Mouse (Mus musculus): ENCODE data around the gene Dclre1a. TPM values are rescaled to one million over a fixed set of nuclear protein-coding genes. Genes with fewer than 3 reads are reported as not detected.
"Not testable (repeated sequence)": the region's sequence is repeated elsewhere in the genome, so short reads cannot be mapped to it uniquely, and the experiment has no call there.

Dclre1a gene
- polyA plus RNA-seq, 1 experiment from 2014 or later: 16.3 TPM

DNA sequence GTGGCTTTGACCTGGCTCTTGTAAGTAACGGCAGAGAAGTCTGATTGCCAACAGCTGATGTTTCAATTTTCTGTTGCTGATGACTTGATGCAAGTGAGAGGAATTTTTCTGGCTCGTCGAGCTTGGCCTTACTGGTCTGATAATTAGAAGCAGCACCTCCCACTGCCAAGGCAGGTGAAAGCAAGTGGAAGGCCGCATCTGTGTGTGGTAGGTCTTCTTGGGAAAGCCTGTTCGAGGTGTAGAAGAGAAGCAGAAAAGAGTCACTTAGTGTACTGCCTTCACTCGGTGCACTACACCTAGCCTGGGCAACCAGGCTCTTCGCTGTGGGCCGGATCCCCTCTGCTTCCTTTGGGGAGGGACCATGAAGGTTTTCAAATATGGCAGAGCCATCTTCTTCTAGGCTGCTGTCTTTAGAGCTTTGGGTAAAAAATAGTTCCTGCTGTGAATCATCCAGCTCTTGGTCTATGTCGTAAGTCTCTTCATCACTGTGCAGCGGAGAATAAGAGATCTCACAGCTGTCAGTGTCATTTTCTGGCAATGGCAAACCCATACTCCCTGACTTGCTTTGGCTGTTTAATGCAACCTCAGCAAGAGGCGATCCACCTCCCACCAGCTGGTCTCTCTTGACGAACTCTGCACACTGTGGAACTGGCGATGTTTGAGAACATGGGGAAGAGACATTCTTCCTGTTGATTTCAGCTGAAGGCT, 3.2 kb downstream of the Dclre1a start:
- peaks cover 17% of the 10 kb centered on the region for H3K36me3 ChIP-seq (replicated peaks)
- no peaks in the 10 kb centered on the region for H3K9me3 ChIP-seq
- peaks cover 12% of the 10 kb centered on the region for H3K4me1 ChIP-seq
- no peak overlapping the region for H3K27ac ChIP-seq
- no peak for ATAC-seq (ENCODE audit: low FRiP score)
- H3K9ac ChIP-seq: no peak overlapping the region
- WGBS: 91% methylated on average over 13 of the region's 13 CpGs
- no peak overlapping the region for H3K4me3 ChIP-seq (replicated peaks)
- no peak overlapping the region for H3K4me2 ChIP-seq
- H3K27me3 ChIP-seq: no peaks in the 10 kb centered on the region

DNA sequence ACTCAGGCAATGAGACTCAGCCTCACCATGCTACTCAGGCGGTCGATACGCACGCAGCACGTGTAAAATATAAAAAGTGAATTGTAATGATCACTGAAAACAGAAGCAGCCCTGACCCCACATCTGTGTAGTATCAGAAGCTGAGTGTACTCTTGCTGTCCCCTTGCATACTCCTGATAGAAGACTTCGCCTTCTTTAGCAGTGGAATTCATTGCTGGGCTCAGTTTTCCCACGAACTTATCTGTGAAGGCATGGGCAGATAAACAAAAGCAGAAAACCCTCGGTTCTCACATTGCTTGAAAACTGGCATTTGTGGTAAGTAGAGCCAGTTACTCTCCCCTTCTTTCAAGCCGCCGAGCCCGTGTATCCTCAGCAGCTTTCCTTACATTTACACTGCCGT, 4.7 kb downstream of the Dclre1a start:
- no peak for ATAC-seq (ENCODE audit: low FRiP score)
- H3K4me2 ChIP-seq: no peak overlapping the region
- WGBS: 95% methylated on average over 12 of the region's 12 CpGs
- H3K27me3 ChIP-seq: no peaks in the 10 kb centered on the region
- no peak overlapping the region for H3K4me3 ChIP-seq (replicated peaks)
- no peak overlapping the region for H3K27ac ChIP-seq
- no peaks in the 10 kb centered on the region for H3K9me3 ChIP-seq
- H3K36me3 ChIP-seq (replicated peaks): peaks cover 17% of the 10 kb centered on the region
- H3K9ac ChIP-seq: no peak overlapping the region
- peaks cover 6% of the 10 kb centered on the region for H3K4me1 ChIP-seq

DNA sequence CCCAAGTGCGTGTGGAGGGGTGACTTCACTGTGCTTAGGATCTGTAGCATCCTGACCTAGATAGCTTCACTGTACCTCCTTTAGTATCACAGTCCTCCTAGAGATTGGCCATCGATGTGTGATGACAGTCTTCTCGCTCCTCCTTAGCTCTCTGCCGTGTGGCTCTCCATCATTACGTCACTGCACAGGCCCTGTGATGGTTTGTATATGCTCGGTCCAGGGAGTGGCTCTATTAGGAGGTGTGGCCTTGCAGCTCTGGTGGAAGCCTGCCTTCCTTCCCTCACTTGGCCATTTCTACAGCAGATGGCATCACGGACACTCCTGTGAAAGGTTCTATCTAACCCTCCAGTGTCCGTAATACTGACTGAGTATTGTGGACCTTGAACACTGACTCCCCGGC, 12.3 kb downstream of the Dclre1a start:
- Histone ChIP-seq H3K9ac (no peak overlapping the region), H3K4me3 (replicated peaks) (no peak overlapping the region), H3K9me3 (no peaks in the 10 kb centered on the region), H3K27ac (no peak overlapping the region), H3K27me3 (no peaks in the 10 kb centered on the region), H3K36me3 (replicated peaks) (peaks cover 17% of the 10 kb centered on the region), H3K4me1 (no peaks in the 10 kb centered on the region), H3K4me2 (no peak overlapping the region)
- WGBS: 93% methylated on average over 9 of the region's 9 CpGs
- ATAC-seq (ENCODE audit: low FRiP score): no peak

GRCm38 (mm10) chr19:56535064-56535463, 13.0 kb downstream of the Dclre1a start:
- H3K4me2 ChIP-seq: no peak overlapping the region
- WGBS: 72% methylated on average over 9 of the region's 9 CpGs
- no peaks in the 10 kb centered on the region for H3K4me1 ChIP-seq
- H3K36me3 ChIP-seq (replicated peaks): peaks cover 15% of the 10 kb centered on the region
- H3K9ac ChIP-seq: no peak overlapping the region
- no peaks in the 10 kb centered on the region for H3K27me3 ChIP-seq
- no peak for ATAC-seq (ENCODE audit: low FRiP score)
- no peaks in the 10 kb centered on the region for H3K9me3 ChIP-seq
- no peak overlapping the region for H3K27ac ChIP-seq
- no peak overlapping the region for H3K4me3 ChIP-seq (replicated peaks)

DNA sequence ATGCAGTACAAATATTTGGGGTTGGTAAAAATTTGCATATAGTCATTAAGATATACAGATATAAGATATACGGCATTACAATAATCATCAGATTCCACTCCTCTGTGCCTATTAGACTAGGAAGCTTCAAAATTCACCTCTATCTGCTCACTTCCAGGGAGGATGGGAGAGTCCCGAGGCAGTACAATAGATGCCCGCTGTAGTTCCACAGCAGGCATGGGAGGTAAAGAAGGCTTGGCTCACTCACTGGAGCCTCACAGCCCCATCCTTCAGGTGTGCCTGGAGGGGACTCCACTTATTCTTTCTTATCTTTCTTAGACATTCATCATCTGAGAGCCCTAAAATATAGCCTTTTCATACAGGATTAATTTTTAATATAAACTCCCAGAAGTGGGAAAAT, 13.7 kb downstream of the Dclre1a start:
- 86% methylated on average over 3 of the region's 3 CpGs for WGBS
- Histone ChIP-seq H3K9me3 (no peaks in the 10 kb centered on the region), H3K4me2 (no peak overlapping the region), H3K4me3 (replicated peaks) (no peak overlapping the region), H3K27me3 (no peaks in the 10 kb centered on the region), H3K9ac (no peak overlapping the region), H3K27ac (no peak overlapping the region), H3K36me3 (replicated peaks) (peaks cover 13% of the 10 kb centered on the region), H3K4me1 (no peaks in the 10 kb centered on the region)
- ATAC-seq (ENCODE audit: low FRiP score): no peak

- no peak overlapping the region for H3K9ac ChIP-seq
- H3K27me3 ChIP-seq: no peaks in the 10 kb centered on the region
- peaks cover 13% of the 10 kb centered on the region for H3K36me3 ChIP-seq (replicated peaks)
- 92% methylated on average over 14 of the region's 14 CpGs for WGBS
- no peak overlapping the region for H3K27ac ChIP-seq
- H3K4me1 ChIP-seq: no peaks in the 10 kb centered on the region
- no peak overlapping the region for H3K4me2 ChIP-seq
- no peak for ATAC-seq (ENCODE audit: low FRiP score)
- no peak overlapping the region for H3K4me3 ChIP-seq (replicated peaks)
- no peaks in the 10 kb centered on the region for H3K9me3 ChIP-seq
These were observed 14.5 kb downstream of the Dclre1a start for GRCm38 (mm10) chr19:56533291-56534071.

GRCm38 (mm10) chr19:56531251-56531650, 16.8 kb downstream of the Dclre1a start:
- ATAC-seq (ENCODE audit: low FRiP score): no peak
- 94% methylated on average over 12 of the region's 12 CpGs for WGBS
- H3K9ac ChIP-seq: no peak overlapping the region
- H3K4me2 ChIP-seq: no peak overlapping the region
- no peak overlapping the region for H3K27ac ChIP-seq
- H3K4me3 ChIP-seq (replicated peaks): no peak overlapping the region
- H3K9me3 ChIP-seq: no peaks in the 10 kb centered on the region
- peaks cover 5% of the 10 kb centered on the region for H3K36me3 ChIP-seq (replicated peaks)
- H3K27me3 ChIP-seq: no peaks in the 10 kb centered on the region
- no peaks in the 10 kb centered on the region for H3K4me1 ChIP-seq

GRCm38 (mm10) chr19:56530529-56530928, 17.5 kb downstream of the Dclre1a start:
- not testable (repeated sequence) for H3K9ac ChIP-seq; H3K4me3 ChIP-seq (replicated peaks); ATAC-seq (ENCODE audit: low FRiP score); H3K4me2 ChIP-seq; H3K27me3 ChIP-seq; H3K27ac ChIP-seq; H3K9me3 ChIP-seq; H3K36me3 ChIP-seq (replicated peaks); H3K4me1 ChIP-seq
- no CpG with 5 or more reads among the region's 11 CpGs for WGBS

DNA sequence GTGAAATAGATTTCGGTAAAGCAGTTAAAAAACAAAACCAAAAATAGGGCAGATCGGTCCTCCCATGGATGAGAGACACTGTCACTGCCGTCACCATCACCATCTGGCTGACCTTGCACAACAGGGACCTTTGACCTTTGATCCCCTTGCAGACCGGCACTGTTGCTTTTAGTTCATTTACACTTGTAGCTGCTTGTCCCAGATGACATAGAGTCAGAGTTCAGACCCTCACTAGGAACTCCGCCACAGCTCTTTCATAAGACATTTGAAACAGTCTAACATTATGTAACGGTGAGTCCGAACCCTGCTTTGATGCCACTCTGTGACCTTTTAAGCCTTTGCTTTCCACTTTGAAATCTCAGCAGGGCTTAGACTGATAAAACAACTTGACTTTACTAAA, 28.6 kb downstream of the Dclre1a start:
- WGBS: no CpG with 5 or more reads among the region's 7 CpGs
- H3K4me1 ChIP-seq; H3K4me3 ChIP-seq (replicated peaks); H3K4me2 ChIP-seq; H3K9me3 ChIP-seq; H3K27ac ChIP-seq; ATAC-seq (ENCODE audit: low FRiP score); H3K27me3 ChIP-seq; H3K9ac ChIP-seq; H3K36me3 ChIP-seq (replicated peaks): not testable (repeated sequence)

DNA sequence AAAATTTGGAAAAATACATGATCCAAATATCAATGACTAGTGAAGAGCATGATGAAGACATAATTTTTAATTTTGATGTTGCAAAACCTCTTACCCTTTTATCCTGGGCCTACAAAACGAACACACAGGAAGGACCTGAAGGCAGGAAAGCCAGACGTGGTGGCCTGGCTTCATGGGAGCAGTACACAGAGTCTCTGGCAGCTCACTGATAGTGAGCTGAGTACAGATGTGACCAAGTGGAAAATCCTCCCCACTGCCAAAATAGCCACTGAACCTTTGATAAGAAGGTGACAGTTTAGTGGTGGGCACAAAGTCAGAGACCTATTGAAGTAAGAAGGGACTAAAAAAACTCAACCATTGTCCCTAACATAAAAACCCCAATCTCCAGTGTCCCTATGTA, 34.5 kb downstream of the Dclre1a start:
- H3K4me1 ChIP-seq; H3K4me3 ChIP-seq (replicated peaks); ATAC-seq (ENCODE audit: low FRiP score); H3K9ac ChIP-seq; H3K27ac ChIP-seq; H3K9me3 ChIP-seq; H3K4me2 ChIP-seq; H3K27me3 ChIP-seq; H3K36me3 ChIP-seq (replicated peaks): not testable (repeated sequence)
- no CpG with 5 or more reads among the region's 2 CpGs for WGBS

- not testable (repeated sequence) for H3K4me1 ChIP-seq; H3K4me2 ChIP-seq; H3K27ac ChIP-seq; H3K9ac ChIP-seq; H3K4me3 ChIP-seq (replicated peaks); H3K9me3 ChIP-seq; H3K36me3 ChIP-seq (replicated peaks); H3K27me3 ChIP-seq; ATAC-seq (ENCODE audit: low FRiP score)
- no CpG with 5 or more reads among the region's 4 CpGs for WGBS
These were observed 36.8 kb downstream of the Dclre1a start for GRCm38 (mm10) chr19:56511207-56511606.

DNA sequence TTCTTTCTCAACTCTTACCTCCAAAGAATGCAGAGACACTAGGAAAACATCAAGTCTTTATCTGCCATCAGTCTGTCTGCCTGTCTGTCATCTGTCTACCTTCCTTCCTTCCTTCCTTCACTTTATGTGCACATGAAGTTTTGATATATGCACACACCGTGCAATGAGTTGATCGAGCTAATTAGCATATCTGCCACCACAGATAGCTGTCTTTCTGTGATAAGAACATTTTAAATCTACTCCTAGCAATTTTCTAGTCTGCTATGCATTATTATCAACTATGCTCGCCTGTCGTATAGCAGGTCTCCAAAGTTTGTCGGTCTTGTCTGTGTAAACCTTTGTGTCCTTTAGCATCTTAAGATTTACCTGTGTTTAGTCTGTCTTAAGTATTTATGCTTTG, 44.5 kb downstream of the Dclre1a start:
- H3K9me3 ChIP-seq; H3K36me3 ChIP-seq (replicated peaks); H3K4me1 ChIP-seq; ATAC-seq (ENCODE audit: low FRiP score); H3K4me2 ChIP-seq; H3K27me3 ChIP-seq; H3K9ac ChIP-seq; H3K4me3 ChIP-seq (replicated peaks); H3K27ac ChIP-seq: not testable (repeated sequence)
- no CpG with 5 or more reads among the region's 5 CpGs for WGBS

- not testable (repeated sequence) for ATAC-seq (ENCODE audit: low FRiP score); H3K4me3 ChIP-seq (replicated peaks); H3K4me2 ChIP-seq; H3K27me3 ChIP-seq; H3K9me3 ChIP-seq; H3K27ac ChIP-seq; H3K4me1 ChIP-seq; H3K36me3 ChIP-seq (replicated peaks); H3K9ac ChIP-seq
- WGBS: no CpG with 5 or more reads among the region's 5 CpGs
These were observed 45.0 kb downstream of the Dclre1a start for GRCm38 (mm10) chr19:56503069-56503468.

All from forebrain, embryonic 12.5 days (tissue).